Mouse (Mus musculus): ENCODE measurements around the gene Dppa5a.

DNA sequence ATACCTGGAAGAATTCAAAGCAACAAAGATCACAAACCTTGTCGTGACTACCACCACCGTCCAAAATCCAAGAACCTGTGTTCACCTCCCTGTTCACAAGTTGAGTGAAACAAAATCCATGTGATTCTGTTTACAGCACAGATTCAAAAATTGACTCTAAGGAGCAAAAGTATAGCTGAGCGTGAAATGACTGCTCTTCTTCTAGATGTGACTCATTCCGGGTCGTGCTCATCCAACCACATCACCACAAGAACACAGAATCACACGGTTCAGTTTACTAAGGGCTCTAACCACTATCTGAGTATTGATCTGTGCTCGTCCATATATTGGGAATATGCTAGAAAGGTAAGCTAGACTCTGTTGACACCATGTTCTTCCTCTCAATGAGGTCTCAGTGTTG lies 19.0 kb upstream of the Dppa5a start:
- TF ChIP-seq CTCF (IDR thresholded peaks at IDR 0.05; ENCODE audit: control insufficient read depth, insufficient read depth, insufficient replicate concordance, low read depth, low read length) = no peak
- no peak for TF ChIP-seq POLR2A (IDR thresholded peaks at IDR 0.05; ENCODE audit: control insufficient read depth, low read depth, low read length)
